Mouse (Mus musculus): ENCODE results near the gene Il1r1. TPM values are rescaled to one million over a fixed set of nuclear protein-coding genes. Genes with fewer than 3 reads are reported as not detected.

Gene Il1r1
- total and polyA plus RNA-seq, 3 experiments, result 0.22 TPM; not detected in 2

- TF ChIP-seq CTCF (IDR thresholded peaks at IDR 0.05; ENCODE audit: low read depth, low read length) (no peak), GATA2 (IDR thresholded peaks at IDR 0.05; ENCODE audit: borderline replicate concordance, low read depth, low read length) (no peak), POLR2AphosphoS5 (IDR thresholded peaks at IDR 0.05; ENCODE audit: insufficient replicate concordance, low read depth, low read length) (no peak), TAL1 (conservative IDR thresholded peaks at IDR 0.05; ENCODE audit: low read depth, low read length) (no peak), GATA1 (IDR thresholded peaks at IDR 0.05; ENCODE audit: borderline replicate concordance, low read length) (no peak)
- Histone ChIP-seq H3K27me3 (ENCODE audit: insufficient read depth, low read length) (peaks cover 24% of the 10 kb centered on the region), H3K36me3 (replicated peaks) (no peaks in the 10 kb centered on the region), H3K4me1 (ENCODE audit: insufficient read depth, low read depth, low read length) (peaks cover 11% of the 10 kb centered on the region), H3K4me3 (ENCODE audit: low read depth, low read length) (no peak overlapping the region), H3K9me3 (replicated peaks) (no peaks in the 10 kb centered on the region)
- DNase-seq (ENCODE audit: low spot score), result no peak
- ATAC-seq (ENCODE audit: extremely low read depth, insufficient number of reproducible peaks, low FRiP score, poor library complexity, severe bottlenecking), result no peak
Measured at GRCm38 (mm10) chr1:40233621-40234020, 8.7 kb downstream of the Il1r1 start.

DNA sequence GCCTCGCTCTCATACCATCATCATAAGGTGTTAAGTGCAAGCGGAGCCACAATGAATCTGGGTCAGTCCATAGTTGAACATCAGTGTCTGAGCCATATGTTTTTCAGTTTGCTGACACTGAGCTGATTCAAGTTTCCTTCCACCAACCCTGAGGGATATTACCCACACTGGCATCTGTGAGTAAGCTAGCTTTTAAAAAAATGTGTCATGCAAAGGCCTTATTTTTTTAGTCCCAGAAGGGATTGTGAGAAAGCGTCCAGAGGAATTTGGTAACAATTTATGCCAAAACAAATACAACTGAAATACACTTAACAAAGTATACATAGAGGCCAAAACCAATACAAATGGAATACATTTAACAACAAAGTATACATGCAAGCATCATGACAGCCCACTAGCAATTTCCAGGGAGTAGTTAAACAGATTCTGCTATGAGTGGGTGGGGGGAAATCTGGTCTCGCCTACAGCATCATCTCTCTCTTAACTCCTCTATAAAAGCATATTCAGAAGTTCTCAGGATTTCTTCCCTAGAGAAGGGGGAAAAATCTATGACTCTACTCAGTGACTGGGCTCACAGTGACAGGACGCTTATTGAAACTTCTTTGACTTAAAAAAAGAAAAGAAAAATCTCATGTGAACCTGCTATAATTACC, 10.8 kb downstream of the Il1r1 start:
- H3K27me3 ChIP-seq (ENCODE audit: insufficient read depth, low read length), result peaks cover 18% of the 10 kb centered on the region
- no peaks in the 10 kb centered on the region for H3K9me3 ChIP-seq (replicated peaks)
- no peaks in the 10 kb centered on the region for H3K36me3 ChIP-seq (replicated peaks)
- no peak overlapping the region for H3K4me3 ChIP-seq (ENCODE audit: low read depth, low read length)
- DNase-seq (ENCODE audit: low spot score), result no peak
- H3K4me1 ChIP-seq (ENCODE audit: insufficient read depth, low read depth, low read length), result peaks cover 4% of the 10 kb centered on the region
- no peak for ATAC-seq (ENCODE audit: extremely low read depth, insufficient number of reproducible peaks, low FRiP score, poor library complexity, severe bottlenecking)
- TF ChIP-seq CTCF (IDR thresholded peaks at IDR 0.05; ENCODE audit: low read depth, low read length) (no peak), POLR2AphosphoS5 (IDR thresholded peaks at IDR 0.05; ENCODE audit: insufficient replicate concordance, low read depth, low read length) (no peak), TAL1 (conservative IDR thresholded peaks at IDR 0.05; ENCODE audit: low read depth, low read length) (no peak), GATA1 (IDR thresholded peaks at IDR 0.05; ENCODE audit: borderline replicate concordance, low read length) (no peak), GATA2 (IDR thresholded peaks at IDR 0.05; ENCODE audit: borderline replicate concordance, low read depth, low read length) (no peak)

- TF ChIP-seq GATA2 (IDR thresholded peaks at IDR 0.05; ENCODE audit: borderline replicate concordance, low read depth, low read length), result no peak
- TF ChIP-seq POLR2AphosphoS5 (IDR thresholded peaks at IDR 0.05; ENCODE audit: insufficient replicate concordance, low read depth, low read length), result no peak
- TF ChIP-seq CTCF (IDR thresholded peaks at IDR 0.05; ENCODE audit: low read depth, low read length), result no peak
- TF ChIP-seq TAL1 (conservative IDR thresholded peaks at IDR 0.05; ENCODE audit: low read depth, low read length), result no peak
- no peak for TF ChIP-seq GATA1 (IDR thresholded peaks at IDR 0.05; ENCODE audit: borderline replicate concordance, low read length)
- Histone ChIP-seq H3K9me3 (replicated peaks) (no peaks in the 10 kb centered on the region), H3K4me1 (ENCODE audit: insufficient read depth, low read depth, low read length) (no peaks in the 10 kb centered on the region), H3K27me3 (ENCODE audit: insufficient read depth, low read length) (peaks cover 18% of the 10 kb centered on the region), H3K36me3 (replicated peaks) (no peaks in the 10 kb centered on the region), H3K4me3 (ENCODE audit: low read depth, low read length) (no peak overlapping the region)
- no peak for ATAC-seq (ENCODE audit: extremely low read depth, insufficient number of reproducible peaks, low FRiP score, poor library complexity, severe bottlenecking)
- DNase-seq (ENCODE audit: low spot score), result no peak
Measured at GRCm38 (mm10) chr1:40236694-40237093, 11.8 kb downstream of the Il1r1 start.

- no peaks in the 10 kb centered on the region for H3K4me1 ChIP-seq (ENCODE audit: insufficient read depth, low read depth, low read length)
- H3K9me3 ChIP-seq (replicated peaks), result no peaks in the 10 kb centered on the region
- H3K4me3 ChIP-seq (ENCODE audit: low read depth, low read length), result no peak overlapping the region
- H3K36me3 ChIP-seq (replicated peaks), result no peaks in the 10 kb centered on the region
- ATAC-seq (ENCODE audit: extremely low read depth, insufficient number of reproducible peaks, low FRiP score, poor library complexity, severe bottlenecking) (no peak), DNase-seq (ENCODE audit: low spot score) (no peak)
- no peak for TF ChIP-seq CTCF (IDR thresholded peaks at IDR 0.05; ENCODE audit: low read depth, low read length)
- no peak for TF ChIP-seq GATA2 (IDR thresholded peaks at IDR 0.05; ENCODE audit: borderline replicate concordance, low read depth, low read length)
- no peak for TF ChIP-seq POLR2AphosphoS5 (IDR thresholded peaks at IDR 0.05; ENCODE audit: insufficient replicate concordance, low read depth, low read length)
- no peak for TF ChIP-seq GATA1 (IDR thresholded peaks at IDR 0.05; ENCODE audit: borderline replicate concordance, low read length)
- no peak for TF ChIP-seq TAL1 (conservative IDR thresholded peaks at IDR 0.05; ENCODE audit: low read depth, low read length)
- peaks cover 15% of the 10 kb centered on the region for H3K27me3 ChIP-seq (ENCODE audit: insufficient read depth, low read length)
Measured at GRCm38 (mm10) chr1:40237094-40237493, 12.2 kb downstream of the Il1r1 start.

DNA sequence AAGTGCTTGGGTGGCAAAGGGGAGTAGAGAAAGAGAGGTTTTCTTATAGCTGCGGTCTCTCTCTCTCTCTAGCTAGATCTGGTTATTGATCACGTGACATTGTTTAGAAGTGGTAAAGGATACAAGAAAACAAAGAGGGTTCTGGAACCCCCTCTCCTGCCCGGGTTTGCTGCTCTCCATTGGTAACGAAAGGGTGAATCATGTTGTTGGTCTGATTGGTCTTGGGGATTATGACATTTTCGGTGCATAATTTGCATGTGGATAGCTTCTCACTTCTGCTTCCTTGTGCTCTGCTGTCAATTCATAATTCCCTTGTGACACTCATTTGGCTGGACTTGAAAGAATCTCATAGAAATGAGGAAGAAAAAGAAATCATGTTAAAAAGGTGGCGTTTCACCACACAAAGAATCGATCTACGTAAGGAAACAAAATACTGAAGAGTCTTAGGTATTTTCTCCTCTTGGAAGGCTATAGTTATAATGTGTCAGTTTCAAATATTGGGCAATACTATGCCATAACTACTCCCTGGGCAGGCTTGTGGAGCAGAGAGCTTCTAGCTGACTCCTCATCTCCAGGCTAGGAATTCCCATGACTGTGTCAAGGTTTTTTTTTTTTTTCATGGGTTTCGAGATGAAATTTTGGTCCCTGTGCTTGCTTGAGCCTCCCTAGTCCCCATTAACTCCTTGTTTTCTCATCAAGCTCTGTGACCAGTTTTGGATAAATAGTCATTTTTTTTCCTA, 15.6 kb downstream of the Il1r1 start:
- H3K27me3 ChIP-seq (ENCODE audit: insufficient read depth, low read length), result peaks cover 10% of the 10 kb centered on the region; the same call in 1 of the 2 replicates
- DNase-seq (ENCODE audit: low spot score) (no peak), ATAC-seq (ENCODE audit: extremely low read depth, insufficient number of reproducible peaks, low FRiP score, poor library complexity, severe bottlenecking) (no peak)

DNA sequence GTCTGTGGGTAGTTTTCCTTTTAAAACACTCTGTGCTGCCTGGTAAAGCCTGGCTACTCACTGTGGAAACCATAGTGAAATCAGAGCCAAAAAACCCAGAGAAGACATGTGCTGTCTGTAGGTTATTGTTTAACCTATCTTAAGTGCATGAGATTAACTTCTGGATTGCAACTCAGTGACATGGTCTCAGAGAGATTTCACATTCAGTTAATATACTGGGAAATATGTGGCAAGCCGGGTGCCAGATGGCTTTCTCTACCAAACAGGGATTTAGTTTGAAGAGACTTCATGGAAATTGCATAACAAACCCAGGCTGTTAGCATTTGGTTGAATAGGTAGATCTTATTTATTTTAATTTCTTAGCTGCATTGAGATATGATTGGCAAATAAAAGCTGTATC, 17.8 kb downstream of the Il1r1 start:
- H3K36me3 ChIP-seq (replicated peaks), result no peaks in the 10 kb centered on the region
- no peak for TF ChIP-seq GATA1 (IDR thresholded peaks at IDR 0.05; ENCODE audit: borderline replicate concordance, low read length)
- TF ChIP-seq CTCF (IDR thresholded peaks at IDR 0.05; ENCODE audit: low read depth, low read length), result no peak
- TF ChIP-seq POLR2AphosphoS5 (IDR thresholded peaks at IDR 0.05; ENCODE audit: insufficient replicate concordance, low read depth, low read length), result no peak
- no peak for TF ChIP-seq TAL1 (conservative IDR thresholded peaks at IDR 0.05; ENCODE audit: low read depth, low read length)
- no peak for TF ChIP-seq GATA2 (IDR thresholded peaks at IDR 0.05; ENCODE audit: borderline replicate concordance, low read depth, low read length)
- peaks cover 8% of the 10 kb centered on the region for H3K27me3 ChIP-seq (ENCODE audit: insufficient read depth, low read length)
- H3K4me3 ChIP-seq (ENCODE audit: low read depth, low read length), result no peak overlapping the region
- peaks cover 4% of the 10 kb centered on the region; the same call in 1 of the 2 replicates for H3K4me1 ChIP-seq (ENCODE audit: insufficient read depth, low read depth, low read length)
- DNase-seq (ENCODE audit: low spot score) (no peak), ATAC-seq (ENCODE audit: extremely low read depth, insufficient number of reproducible peaks, low FRiP score, poor library complexity, severe bottlenecking) (no peak)
- no peaks in the 10 kb centered on the region for H3K9me3 ChIP-seq (replicated peaks)

More for the DNA sequence above, 15.6 kb downstream of the Il1r1 start:
- Histone ChIP-seq H3K4me3 (ENCODE audit: low read depth, low read length) (no peak overlapping the region), H3K4me1 (ENCODE audit: insufficient read depth, low read depth, low read length) (peaks cover 4% of the 10 kb centered on the region; the same call in 1 of the 2 replicates), H3K36me3 (replicated peaks) (no peaks in the 10 kb centered on the region), H3K9me3 (replicated peaks) (no peaks in the 10 kb centered on the region)
- TF ChIP-seq POLR2AphosphoS5 (IDR thresholded peaks at IDR 0.05; ENCODE audit: insufficient replicate concordance, low read depth, low read length) (no peak), CTCF (IDR thresholded peaks at IDR 0.05; ENCODE audit: low read depth, low read length) (no peak), GATA1 (IDR thresholded peaks at IDR 0.05; ENCODE audit: borderline replicate concordance, low read length) (no peak), GATA2 (IDR thresholded peaks at IDR 0.05; ENCODE audit: borderline replicate concordance, low read depth, low read length) (no peak), TAL1 (conservative IDR thresholded peaks at IDR 0.05; ENCODE audit: low read depth, low read length) (no peak)
